9 mouse cellular contexts compared by ENCODE assay signal in genomic region chr12:108121288-108121687, GRCm38 (mm10). TPM values are rescaled to one million over a fixed set of nuclear protein-coding genes. Genes with fewer than 3 reads are reported as not detected.
DNase-seq lines count a peak whose midpoint lies in the region; ATAC-seq and TF ChIP-seq lines count a peak whose summit lies in the region.
"Had no signal": no experiment of that assay in that cellular context is flagged by ENCODE, and none has a peak within 500 bp of the region (broad histone marks: within the 10 kb centered on the region; RNA-seq: fewer than 3 reads in every experiment).

No protein-coding gene starts in this region.

- no peak for TF ChIP-seq POLR2A in liver, adult 2 months (IDR thresholded peaks at IDR 0.05; ENCODE audit: extremely low read depth, insufficient read depth, low read length)

- H3K4me1 ChIP-seq in liver, adult 2 months (ENCODE audit: control insufficient read depth, insufficient read depth, low read length): no peaks in the 10 kb centered on the region
- H3K4me1 ChIP-seq in neural tube, embryonic 13.5 days (replicated peaks): peaks cover 26% of the 10 kb centered on the region

- H3K36me3 ChIP-seq in C2C12 (ENCODE audit: control insufficient read depth, insufficient read depth): peaks cover under 1% of the 10 kb centered on the region
- H3K36me3 ChIP-seq in liver, adult 2 months (ENCODE audit: control insufficient read depth, insufficient read depth, low read length): peaks cover 6% of the 10 kb centered on the region; the same call in 1 of the 2 replicates
- 0 out of 2 replicates have a peak, but pooled peaks cover 7% of the 10 kb centered on the region for H3K36me3 ChIP-seq in neural tube, embryonic 13.5 days

- no peak overlapping the region for H3K4me3 ChIP-seq in C2C12 (ENCODE audit: insufficient read depth, poor library complexity, severe bottlenecking)
- H3K4me3 ChIP-seq in liver, adult 2 months (ENCODE audit: insufficient read depth, low read depth, low read length): no peak overlapping the region
- no peak overlapping the region for H3K4me3 ChIP-seq in neural tube, embryonic 13.5 days
- H3K4me3 ChIP-seq: limb, embryonic 15.5 days had no signal

- no peaks in the 10 kb centered on the region for H3K9me3 ChIP-seq in neural tube, embryonic 13.5 days
- H3K9me3 ChIP-seq: limb, embryonic 15.5 days had no signal

- H3K9ac ChIP-seq in liver, adult 2 months (ENCODE audit: low read depth, low read length): no peak overlapping the region
- H3K9ac ChIP-seq in neural tube, embryonic 13.5 days: no peak overlapping the region
- H3K9ac ChIP-seq: limb, embryonic 15.5 days had no signal

- WGBS in liver, adult 2 months: 51% methylated on average over 2 of the region's 2 CpGs
- 0% methylated on average over 2 of the region's 2 CpGs for WGBS in neural tube, embryonic 13.5 days

- no peaks in the 10 kb centered on the region for H3K79me3 ChIP-seq in C2C12 (ENCODE audit: low read depth)

- H3K27ac ChIP-seq in liver, adult 2 months (replicated peaks; ENCODE audit: insufficient read depth, low read depth, low read length): no peak overlapping the region
- no peak overlapping the region for H3K27ac ChIP-seq in neural tube, embryonic 13.5 days (replicated peaks)
- H3K27ac ChIP-seq: limb, embryonic 15.5 days had no signal

- DNase-seq in MN1 (ENCODE audit: low spot score): peak; percentile 68
- DNase-seq in cerebellum, adult 8-10 months: peak; percentile 75
- DNase-seq in frontal cortex, postnatal 10 days (ENCODE audit: low spot score in 2 of 2): peak; percentile 41 to 74
- DNase-seq in kidney, adult 9 months: peak; percentile 49
- peak; percentile 26 for DNase-seq in liver, adult 2 months (ENCODE audit: extremely low read depth, low read depth, low spot score)
- peak; percentile 39 to 54 for DNase-seq in urinary bladder, postnatal 36 days (ENCODE audit: low spot score in 2 of 2)

- 0 out of 2 replicates have a peak, but pooled peaks have one; percentile 55 for ATAC-seq in neural tube, embryonic 13.5 days (ENCODE audit: low read depth)

- H3K79me2 ChIP-seq in C2C12 (ENCODE audit: control insufficient read depth, insufficient read depth): no peaks in the 10 kb centered on the region
- no peaks in the 10 kb centered on the region for H3K79me2 ChIP-seq in liver, adult 2 months (ENCODE audit: control insufficient read depth, insufficient read depth, low read length)

- no peak overlapping the region for H3K4me2 ChIP-seq in neural tube, embryonic 13.5 days
- H3K4me2 ChIP-seq: limb, embryonic 15.5 days had no signal

- TF ChIP-seq CTCF in C2C12 (IDR thresholded peaks at IDR 0.05; ENCODE audit: control insufficient read depth, insufficient read depth, insufficient read length): peak; percentile 43
- peak; percentile 81 for TF ChIP-seq CTCF in liver, adult 2 months (IDR thresholded peaks at IDR 0.05; ENCODE audit: low read depth, low read length)

- no peaks in the 10 kb centered on the region for H3K27me3 ChIP-seq in C2C12 (ENCODE audit: control insufficient read depth, insufficient read depth, insufficient read length)
- no peaks in the 10 kb centered on the region for H3K27me3 ChIP-seq in liver, adult 2 months (ENCODE audit: control insufficient read depth, insufficient read depth, low read length)
- H3K27me3 ChIP-seq in neural tube, embryonic 13.5 days: no peaks in the 10 kb centered on the region
- H3K27me3 ChIP-seq: limb, embryonic 15.5 days had no signal

- no peak overlapping the region for H3ac ChIP-seq in C2C12 (ENCODE audit: control insufficient read depth, insufficient read length, low read depth)

TF ChIP-seq in C2C12, 6 proteins besides CTCF, POLR2A, EP300 and RAD21:
- TF ChIP-seq MYOD1 (IDR thresholded peaks at IDR 0.05; ENCODE audit: control insufficient read depth, insufficient read length, low read depth): no peak
- TF ChIP-seq USF1 (IDR thresholded peaks at IDR 0.05; ENCODE audit: low read depth): no peak
- TF ChIP-seq FOSL1 (IDR thresholded peaks at IDR 0.05; ENCODE audit: insufficient read depth, low read length, poor library complexity, severe bottlenecking): no peak
- no peak for TF ChIP-seq MYOG (IDR thresholded peaks at IDR 0.05; ENCODE audit: control insufficient read depth, extremely low read depth, insufficient read length)
- TF ChIP-seq CEBPB (IDR thresholded peaks at IDR 0.05; ENCODE audit: low read depth): no peak
- no peak for TF ChIP-seq MAX (IDR thresholded peaks at IDR 0.05)

RNA-seq across cellular contexts. Expression of gene Setd3, which starts 57.8 kb away (rescaled TPM):
- polyA plus RNA-seq in C2C12 (2012; fragmentation: generic; extraction: Trizol): 36.8 TPM
- 60.9 and 70.4 TPM in 2 replicates for total RNA-seq in liver, adult 2 months (2014; rRNA removed)
- polyA plus RNA-seq in liver, adult 2 months (2012; rRNA removed): 17.6 and 19.3 TPM in 2 replicates
- polyA plus RNA-seq in neural tube, embryonic 13.5 days (2015; fragmentation: Nextera tagmentation; extraction: Ambion mirVana): 107 and 109 TPM in 2 replicates

RNA-seq across cellular contexts. Expression of gene Ccnk, which starts 58.1 kb away (rescaled TPM):
- 23.6 TPM for polyA plus RNA-seq in C2C12 (2012; fragmentation: generic; extraction: Trizol)
- 4.1 and 5.9 TPM in 2 replicates for total RNA-seq in liver, adult 2 months (2014; rRNA removed)
- polyA plus RNA-seq in liver, adult 2 months (2012; rRNA removed): 5.8 and 8.5 TPM in 2 replicates
- 3.7 and 4.2 TPM in 2 replicates for polyA plus RNA-seq in neural tube, embryonic 13.5 days (2015; fragmentation: Nextera tagmentation; extraction: Ambion mirVana)
